9 mouse cellular contexts compared by ENCODE assay signal in the genomic region with DNA sequence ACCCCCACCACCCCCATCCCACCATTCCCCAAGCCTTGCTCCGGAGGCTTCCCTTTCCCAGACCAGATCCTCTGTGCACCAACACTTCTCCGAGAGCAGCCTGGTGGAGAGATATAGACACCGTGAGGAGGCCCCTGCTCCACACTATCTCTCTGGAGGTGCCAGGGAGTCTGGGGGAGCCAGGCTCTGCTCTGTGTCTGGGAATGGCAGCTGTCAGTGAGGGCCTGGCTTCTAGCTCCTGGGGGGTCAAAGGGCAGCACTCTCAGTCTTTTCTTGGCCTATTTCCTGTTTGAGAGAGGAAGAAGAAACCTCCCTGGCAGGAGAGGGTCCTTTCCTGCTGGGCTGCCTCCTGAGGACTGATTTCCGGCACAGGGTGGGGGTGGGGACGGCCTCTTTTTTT. TPM values are rescaled to one million over a fixed set of nuclear protein-coding genes. Genes with fewer than 3 reads are reported as not detected.
DNase-seq lines count a peak whose midpoint lies in the region; ATAC-seq and TF ChIP-seq lines count a peak whose summit lies in the region.
"Had no signal": no experiment of that assay in that cellular context is flagged by ENCODE, and none has a peak within 500 bp of the region (broad histone marks: within the 10 kb centered on the region; RNA-seq: fewer than 3 reads in every experiment).

No protein-coding gene starts in this region.

- peak overlapping the region; percentile 81 for H3K27ac ChIP-seq in hindbrain, embryonic 10.5 days
- no peak overlapping the region for H3K27ac ChIP-seq in hindbrain, postnatal 0 days
- H3K27ac ChIP-seq in ES-E14 (ENCODE audit: insufficient read depth, low read depth, low read length, poor library complexity, severe bottlenecking) = peak overlapping the region; percentile 23; the same call in 1 of the 2 replicates
- H3K27ac ChIP-seq in embryonic facial prominence, embryonic 15.5 days (replicated peaks) = 0 out of 2 replicates have a peak overlapping the region, but pooled peaks have one; percentile 7
- H3K27ac ChIP-seq: hindbrain, embryonic 14.5 days had no signal

- TF ChIP-seq CTCF in hindbrain, postnatal 0 days (IDR thresholded peaks at IDR 0.05; ENCODE audit: low read depth) = no peak

- peaks cover 25% of the 10 kb centered on the region for H3K36me3 ChIP-seq in hindbrain, embryonic 10.5 days
- no peaks in the 10 kb centered on the region; the same call in 1 of the 2 replicates for H3K36me3 ChIP-seq in hindbrain, postnatal 0 days (ENCODE audit: insufficient read depth, low read length)
- peaks cover 5% of the 10 kb centered on the region; the same call in 1 of the 2 replicates for H3K36me3 ChIP-seq in ES-E14 (ENCODE audit: control insufficient read depth, insufficient read depth, low read length, poor library complexity, severe bottlenecking)
- peaks cover 42% of the 10 kb centered on the region for H3K36me3 ChIP-seq in embryonic facial prominence, embryonic 15.5 days

- no peak for DNase-seq in hindbrain, embryonic 10.5 days (ENCODE audit: low spot score)
- DNase-seq in hindbrain, postnatal 0 days (ENCODE audit: low spot score) = no peak
- DNase-seq in ES-E14 (ENCODE audit: low read depth, low spot score) (no peak), liver (peak; percentile 61)
- no peak for DNase-seq in frontal cortex, postnatal 14 days (ENCODE audit: low spot score in 2 of 2)
- DNase-seq in cerebellum, postnatal 10 days = no peak
- DNase-seq in left cerebral cortex, adult 18-20 months (ENCODE audit: low spot score in 2 of 2) = no peak

- no peak for ATAC-seq in hindbrain, postnatal 0 days
- no peak for ATAC-seq in embryonic facial prominence, embryonic 15.5 days (ENCODE audit: insufficient number of reproducible peaks, low FRiP score, low TSS enrichment, low read depth)

- 0 out of 2 replicates have a peak overlapping the region, but pooled peaks have one; percentile 14 for H3K4me3 ChIP-seq in hindbrain, embryonic 10.5 days
- no peak overlapping the region for H3K4me3 ChIP-seq in hindbrain, postnatal 0 days (ENCODE audit: low read length)
- H3K4me3 ChIP-seq in ES-E14 (ENCODE audit: insufficient read depth in 1 of 2, low read depth in 1 of 2, low read length in 2 of 2, poor library complexity in 1 of 2, severe bottlenecking in 1 of 2) = no peak overlapping the region; a peak in 1 of 4 replicates
- no peak overlapping the region for H3K4me3 ChIP-seq in embryonic facial prominence, embryonic 15.5 days (replicated peaks)

- no peak overlapping the region for H3K4me2 ChIP-seq in hindbrain, postnatal 0 days (ENCODE audit: low read depth, low read length)
- H3K4me2 ChIP-seq in embryonic facial prominence, embryonic 15.5 days (replicated peaks) = no peak overlapping the region
- H3K4me2 ChIP-seq: hindbrain, embryonic 14.5 days had no signal

- WGBS in hindbrain, embryonic 10.5 days = 16% methylated on average over 5 of the region's 5 CpGs
- 42% methylated on average over 5 of the region's 5 CpGs for WGBS in hindbrain, postnatal 0 days
- WGBS in embryonic facial prominence, embryonic 15.5 days = 14% methylated on average over 5 of the region's 5 CpGs

- in situ Hi-C loops in ES-E14 (cut with MboI; ENCODE audit: low sequenced_read_pairs in 2 of 2, unreplicated experiment in 2 of 2) = no loop called here

- H3K27me3 ChIP-seq in hindbrain, embryonic 10.5 days (ENCODE audit: insufficient read depth, poor library complexity, severe bottlenecking) = peaks cover 14% of the 10 kb centered on the region; the same call in 1 of the 2 replicates
- H3K27me3 ChIP-seq in hindbrain, postnatal 0 days (ENCODE audit: insufficient read depth, low read length) = no peaks in the 10 kb centered on the region; the same call in 1 of the 2 replicates
- H3K27me3 ChIP-seq in embryonic facial prominence, embryonic 15.5 days = no peaks in the 10 kb centered on the region

- H3K9ac ChIP-seq in hindbrain, postnatal 0 days (replicated peaks; ENCODE audit: low read length) = no peak overlapping the region
- H3K9ac ChIP-seq in ES-E14 (ENCODE audit: insufficient read depth, low read depth, low read length, poor library complexity, severe bottlenecking) = peak overlapping the region; percentile 53; the same call in 1 of the 2 replicates
- no peak overlapping the region for H3K9ac ChIP-seq in embryonic facial prominence, embryonic 15.5 days
- H3K9ac ChIP-seq: hindbrain, embryonic 14.5 days had no signal

- no peaks in the 10 kb centered on the region for H3K9me3 ChIP-seq in hindbrain, embryonic 10.5 days
- H3K9me3 ChIP-seq in hindbrain, postnatal 0 days (ENCODE audit: low read length) = no peaks in the 10 kb centered on the region
- H3K9me3 ChIP-seq in ES-E14 (ENCODE audit: control insufficient read depth, insufficient read depth, low read depth, low read length) = no peaks in the 10 kb centered on the region
- H3K9me3 ChIP-seq in embryonic facial prominence, embryonic 15.5 days (replicated peaks) = no peaks in the 10 kb centered on the region

- peaks cover 42% of the 10 kb centered on the region for H3K4me1 ChIP-seq in hindbrain, embryonic 10.5 days (replicated peaks)
- H3K4me1 ChIP-seq in hindbrain, postnatal 0 days (ENCODE audit: insufficient read depth, low read length) = peaks cover 15% of the 10 kb centered on the region
- peaks cover 6 to 21% of the 10 kb centered on the region in 2 experiments; a peak in 3 of 4 replicates for H3K4me1 ChIP-seq in ES-E14 (ENCODE audit: control insufficient read depth in 2 of 2, insufficient read depth in 2 of 2, low read length in 2 of 2, poor library complexity in 1 of 2)
- H3K4me1 ChIP-seq in embryonic facial prominence, embryonic 15.5 days = peaks cover 33% of the 10 kb centered on the region

TF ChIP-seq in ES-E14, 5 proteins besides CTCF, POLR2A, EP300 and RAD21:
- TF ChIP-seq MAFK (IDR thresholded peaks at IDR 0.05; ENCODE audit: insufficient read depth, low read depth, low read length) (no peak), CHD2 (IDR thresholded peaks at IDR 0.05; ENCODE audit: low read depth, low read length) (no peak), ZC3H11A (IDR thresholded peaks at IDR 0.05; ENCODE audit: borderline replicate concordance, low read depth, low read length) (no peak), HCFC1 (IDR thresholded peaks at IDR 0.05; ENCODE audit: borderline replicate concordance, insufficient read depth, low read length) (no peak)

RNA-seq across cellular contexts. Expression of gene Ccdc102a, which starts 16.9 kb away (rescaled TPM):
- 15.7 and 17.5 TPM in 2 replicates for polyA plus RNA-seq in hindbrain, embryonic 10.5 days (2016; fragmentation: Nextera tagmentation; extraction: Ambion mirVana)
- 7.8 and 12.8 TPM in 2 replicates for total RNA-seq in hindbrain, postnatal 0 days (2014; rRNA removed)
- polyA plus RNA-seq in hindbrain, postnatal 0 days (2015; fragmentation: Nextera tagmentation; extraction: Ambion mirVana) = 5.5 and 6.1 TPM in 2 replicates
- total RNA-seq in ES-E14 (2012; rRNA removed) = 10.7 and 11.0 TPM in 2 replicates
- 42.3 and 44.6 TPM in 2 replicates for polyA plus RNA-seq in embryonic facial prominence, embryonic 15.5 days (2015; fragmentation: Nextera tagmentation; extraction: Ambion mirVana)
- total RNA-seq in left cerebral cortex, adult 18-20 months (2021) = 1 to 10 TPM; 1.5 to 1.9 TPM

RNA-seq across cellular contexts. Expression of gene Adgrg5, which starts 22.5 kb away (rescaled TPM):
- polyA plus RNA-seq in hindbrain, embryonic 10.5 days (2016; fragmentation: Nextera tagmentation; extraction: Ambion mirVana) = 0.22 and 0.68 TPM in 2 replicates
- total RNA-seq in hindbrain, postnatal 0 days (2014; rRNA removed) = not detected in 2 replicates
- 0.11 TPM in 1 of 2 replicates, not detected in the other for polyA plus RNA-seq in hindbrain, postnatal 0 days (2015; fragmentation: Nextera tagmentation; extraction: Ambion mirVana)
- total RNA-seq in ES-E14 (2012; rRNA removed) = 1.1 and 2.2 TPM in 2 replicates
- 0.07 and 0.08 TPM in 2 replicates for polyA plus RNA-seq in embryonic facial prominence, embryonic 15.5 days (2015; fragmentation: Nextera tagmentation; extraction: Ambion mirVana)
- total RNA-seq in left cerebral cortex, adult 18-20 months (2021) = not detected

RNA-seq across cellular contexts. Expression of gene Dok4, which starts 24.9 kb away (rescaled TPM):
- 14.6 and 16.9 TPM in 2 replicates for polyA plus RNA-seq in hindbrain, embryonic 10.5 days (2016; fragmentation: Nextera tagmentation; extraction: Ambion mirVana)
- total RNA-seq in hindbrain, postnatal 0 days (2014; rRNA removed) = 121 and 127 TPM in 2 replicates
- 60.8 and 66.9 TPM in 2 replicates for polyA plus RNA-seq in hindbrain, postnatal 0 days (2015; fragmentation: Nextera tagmentation; extraction: Ambion mirVana)
- 4.3 and 4.9 TPM in 2 replicates for total RNA-seq in ES-E14 (2012; rRNA removed)
- polyA plus RNA-seq in embryonic facial prominence, embryonic 15.5 days (2015; fragmentation: Nextera tagmentation; extraction: Ambion mirVana) = 31.0 and 31.1 TPM in 2 replicates
- total RNA-seq in left cerebral cortex, adult 18-20 months (2021) = 10 to 100 TPM; 18.6 to 20.9 TPM

RNA-seq across cellular contexts. Expression of gene Polr2c, which starts 43.8 kb away (rescaled TPM):
- polyA plus RNA-seq in hindbrain, embryonic 10.5 days (2016; fragmentation: Nextera tagmentation; extraction: Ambion mirVana) = 154 and 169 TPM in 2 replicates
- 65.3 and 81.6 TPM in 2 replicates for total RNA-seq in hindbrain, postnatal 0 days (2014; rRNA removed)
- 102 TPM in 2 replicates for polyA plus RNA-seq in hindbrain, postnatal 0 days (2015; fragmentation: Nextera tagmentation; extraction: Ambion mirVana)
- 88.7 and 119 TPM in 2 replicates for total RNA-seq in ES-E14 (2012; rRNA removed)
- 132 and 135 TPM in 2 replicates for polyA plus RNA-seq in embryonic facial prominence, embryonic 15.5 days (2015; fragmentation: Nextera tagmentation; extraction: Ambion mirVana)
- total RNA-seq in left cerebral cortex, adult 18-20 months (2021) = 10 to 100 TPM; 74.5 to 75.7 TPM
